Mouse (Mus musculus) cortical plate, adult 2 months (tissue): ENCODE measurements around the gene Tlr2.
"Not testable (repeated sequence)": the region's sequence is repeated elsewhere in the genome, so short reads cannot be mapped to it uniquely, and the experiment has no call there.

Source experiments
- CTCF ChIP-seq: fragments of 200-500 bp; IDR thresholded peaks from 2 replicates; pipeline ENCODE4 v1.5.1; 2011; ENCODE audit warnings: mild to moderate bottlenecking, control low read depth, low read length; ENCODE audit not compliant: insufficient read depth; ENCODE audit errors: extremely low read depth
- POLR2A ChIP-seq: fragments of 200-500 bp; IDR thresholded peaks from 2 replicates; pipeline ENCODE4 v1.6.1; 2011; ENCODE audit warnings: mild to moderate bottlenecking, low read length, control low read depth; ENCODE audit not compliant: insufficient read depth; ENCODE audit errors: extremely low read depth

DNA sequence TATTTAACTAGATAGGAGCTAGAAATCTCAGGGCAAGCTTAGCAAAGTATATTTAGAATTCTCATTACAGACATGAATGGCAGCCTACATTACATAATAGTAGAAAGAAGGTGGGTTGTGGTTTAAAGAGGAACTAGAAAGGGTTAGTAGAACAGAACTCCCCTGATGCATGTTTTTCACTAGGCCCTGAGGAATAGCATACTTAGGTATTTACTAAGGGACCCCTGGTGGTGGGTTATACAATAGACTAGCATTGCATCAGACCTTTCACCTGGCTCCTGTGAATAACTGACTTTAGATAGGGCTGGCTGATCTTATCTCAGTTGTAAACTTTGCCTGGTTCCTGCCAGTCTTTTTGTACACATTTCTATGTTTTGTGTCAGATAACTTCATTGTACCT is 25.5 kb upstream of the Tlr2 start:
- TF ChIP-seq CTCF, POLR2A: not testable (repeated sequence)
